Mouse (Mus musculus) lung, embryonic 15.5 days (tissue): Measurements from ENCODE around the gene B3galt6. TPM values are rescaled to one million over a fixed set of nuclear protein-coding genes. Genes with fewer than 3 reads are reported as not detected.

Experiments
- ATAC-seq: fragments of 200-750 bp; cut with Nextera tagmentation; 2 replicates; pipeline ENCODE4 v1.8.0; 2017; ENCODE audit warnings: moderate number of reproducible peaks, borderline replicate concordance; ENCODE audit not compliant: low FRiP score, low TSS enrichment; ENCODE audit errors: extremely low read depth
- H3K27ac ChIP-seq: fragments of 300-500 bp; sonication (generic); 2 replicates; pipeline ENCODE4 v1.5.1; 2015; ENCODE audit warnings: moderate library complexity, mild to moderate bottlenecking, inconsistent platforms
- H3K27me3 ChIP-seq: fragments of 300-500 bp; sonication (generic); 2 replicates; pipeline ENCODE4 v1.6.1; 2015; ENCODE audit warnings: inconsistent platforms
- H3K36me3 ChIP-seq: fragments of 300-500 bp; sonication (generic); 2 replicates; pipeline ENCODE4 v1.6.1; 2015; ENCODE audit warnings: inconsistent platforms
- H3K4me1 ChIP-seq: fragments of 300-500 bp; sonication (generic); 2 replicates; pipeline ENCODE4 v1.6.1; 2015; ENCODE audit warnings: inconsistent platforms
- H3K4me2 ChIP-seq: fragments of 300-500 bp; sonication (generic); 2 replicates; pipeline ENCODE4 v1.6.1; 2015; ENCODE audit warnings: inconsistent platforms, mild to moderate bottlenecking, moderate library complexity
- H3K4me3 ChIP-seq: fragments of 300-500 bp; sonication (generic); 2 replicates; pipeline ENCODE4 v1.5.1; 2015; ENCODE audit warnings: mild to moderate bottlenecking, inconsistent platforms
- H3K9ac ChIP-seq: fragments of 300-500 bp; sonication (generic); 2 replicates; pipeline ENCODE4 v1.6.1; 2015; ENCODE audit warnings: inconsistent platforms
- H3K9me3 ChIP-seq: fragments of 300-500 bp; sonication (generic); 2 replicates; pipeline ENCODE4 v1.6.1; 2016; ENCODE audit warnings: inconsistent platforms
- WGBS: fragments of 180-500 bp; shearing (Covaris S2); methylation state at CpG from one replicate; pipeline ENCODE4 v1.1.7; 2015; 5-methylcytosine and 5-hydroxymethylcytosine counted together
- polyA plus RNA-seq: library from polyadenylated mRNA; unstranded; fragments of >200 nt; fragmentation: Nextera tagmentation; extraction: Ambion mirVana; gene quantifications from 2 replicates; pipeline ENCODE4 v1.2.1, GENCODE M21; 2015

The B3galt6 gene
- polyA plus RNA-seq, 1 experiment from 2014 or later, result 16.4 TPM

DNA sequence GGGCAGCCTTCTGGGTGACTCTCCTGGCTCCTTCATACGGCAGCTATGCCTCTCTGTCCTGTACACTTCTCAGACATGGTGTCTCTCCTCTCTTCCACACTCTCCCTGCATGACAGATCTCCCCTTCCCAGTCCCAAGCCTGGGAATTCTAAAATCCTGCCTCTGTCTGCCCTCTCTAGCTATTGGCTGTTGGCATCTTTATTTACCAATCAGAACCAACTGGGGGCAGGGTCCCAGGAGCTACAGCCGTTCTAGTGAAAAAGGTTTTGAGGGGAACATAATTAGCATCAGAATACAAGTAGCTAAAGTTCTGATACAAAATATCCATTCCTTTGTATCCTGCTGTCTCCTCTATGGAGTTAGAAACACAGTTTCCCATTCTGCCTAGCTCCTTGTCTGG, 8.7 kb downstream of the B3galt6 start:
- ATAC-seq, result no peak
- Histone ChIP-seq H3K4me1 (no peaks in the 10 kb centered on the region), H3K27ac (no peak overlapping the region), H3K9ac (no peak overlapping the region), H3K4me3 (no peak overlapping the region), H3K36me3 (no peaks in the 10 kb centered on the region), H3K27me3 (no peaks in the 10 kb centered on the region), H3K9me3 (no peaks in the 10 kb centered on the region), H3K4me2 (no peak overlapping the region)
- WGBS, result 14% methylated on average over 2 of the region's 2 CpGs

GRCm38 (mm10) chr4:155981436-155982082, 10.9 kb downstream of the B3galt6 start:
- WGBS, result 72% methylated on average over 12 of the region's 12 CpGs
- no peak overlapping the region for H3K27ac ChIP-seq

GRCm38 (mm10) chr4:155973239-155973638, 19.2 kb downstream of the B3galt6 start:
- no peaks in the 10 kb centered on the region for H3K9me3 ChIP-seq
- no peaks in the 10 kb centered on the region for H3K36me3 ChIP-seq
- H3K4me3 ChIP-seq, result no peak overlapping the region
- no peak overlapping the region; the same call in 1 of the 2 replicates for H3K9ac ChIP-seq
- no peak overlapping the region for H3K4me2 ChIP-seq
- no peaks in the 10 kb centered on the region for H3K4me1 ChIP-seq
- H3K27me3 ChIP-seq, result no peaks in the 10 kb centered on the region
- no peak for ATAC-seq
- 74% methylated on average over 2 of the region's 2 CpGs for WGBS
- no peak overlapping the region for H3K27ac ChIP-seq

More at GRCm38 (mm10) chr4:155981436-155982082, 10.9 kb downstream of the B3galt6 start:
- Histone ChIP-seq H3K27me3 (no peaks in the 10 kb centered on the region), H3K4me3 (no peak overlapping the region), H3K4me1 (no peaks in the 10 kb centered on the region), H3K4me2 (no peak overlapping the region), H3K9me3 (no peaks in the 10 kb centered on the region), H3K9ac (no peak overlapping the region), H3K36me3 (no peaks in the 10 kb centered on the region)
- ATAC-seq, result no peak

DNA sequence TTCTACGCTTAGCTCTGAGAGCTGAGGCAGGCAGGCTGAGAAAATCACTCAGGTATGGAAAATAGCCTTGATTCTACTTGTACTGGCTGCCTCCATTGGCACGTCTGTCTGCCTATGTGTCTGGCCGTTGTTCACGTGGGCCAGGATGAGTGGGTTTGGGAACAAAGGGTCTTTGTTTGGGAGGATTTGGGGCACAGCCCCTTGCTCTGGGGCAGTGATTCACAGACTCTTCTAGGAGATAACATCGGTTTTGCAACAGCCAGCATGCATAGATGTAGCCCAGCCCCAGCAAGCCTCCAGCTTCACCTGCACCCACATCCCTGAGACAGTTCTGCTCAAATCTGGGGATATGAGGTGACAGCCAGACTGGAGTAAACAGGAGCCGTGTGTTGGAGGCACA, 19.8 kb downstream of the B3galt6 start:
- WGBS, result 74% methylated on average over 6 of the region's 6 CpGs
- no peak overlapping the region for H3K27ac ChIP-seq

GRCm38 (mm10) chr4:155970286-155970685, 22.2 kb downstream of the B3galt6 start:
- Histone ChIP-seq H3K4me2 (no peak overlapping the region), H3K4me3 (no peak overlapping the region), H3K9me3 (no peaks in the 10 kb centered on the region), H3K4me1 (no peaks in the 10 kb centered on the region), H3K36me3 (peaks cover 9% of the 10 kb centered on the region; the same call in 1 of the 2 replicates), H3K9ac (no peak overlapping the region), H3K27ac (no peak overlapping the region), H3K27me3 (no peaks in the 10 kb centered on the region)
- WGBS, result 84% methylated on average over 5 of the region's 5 CpGs
- no peak for ATAC-seq

More for the DNA sequence above, 19.8 kb downstream of the B3galt6 start:
- no peak for ATAC-seq
- Histone ChIP-seq H3K9ac (no peak overlapping the region), H3K4me3 (no peak overlapping the region), H3K4me1 (no peaks in the 10 kb centered on the region), H3K4me2 (no peak overlapping the region), H3K27me3 (no peaks in the 10 kb centered on the region), H3K36me3 (no peaks in the 10 kb centered on the region), H3K9me3 (no peaks in the 10 kb centered on the region)

DNA sequence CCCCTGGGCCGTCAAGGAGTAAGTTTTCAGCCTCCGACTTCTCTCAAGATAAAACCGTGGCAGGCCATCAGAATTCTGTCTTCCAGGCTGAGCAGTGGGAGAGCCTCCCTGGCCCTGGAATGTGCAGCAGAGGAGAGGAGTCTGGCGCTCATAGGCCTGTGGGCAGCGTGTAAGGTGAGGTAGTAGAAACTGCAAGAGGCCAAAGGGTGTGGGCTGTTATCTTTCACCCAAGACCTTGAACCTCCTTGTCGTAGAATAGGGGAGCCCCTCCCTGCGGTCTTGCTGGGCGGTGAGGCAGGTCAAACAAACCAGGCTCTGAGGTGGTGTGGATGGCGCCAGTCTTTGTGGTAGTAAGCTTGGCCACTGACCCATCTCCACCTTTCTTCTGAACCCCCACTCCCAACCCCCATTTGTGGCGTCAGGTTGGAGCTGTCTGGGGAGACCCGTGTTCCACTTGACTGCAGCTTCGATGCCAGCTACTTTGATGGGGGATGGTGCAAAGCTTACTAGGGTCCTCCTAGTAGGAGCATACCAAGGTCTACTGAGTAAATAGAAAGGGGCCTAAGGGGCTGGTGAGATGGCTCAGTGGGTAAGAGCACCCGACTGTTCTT, 23.3 kb downstream of the B3galt6 start:
- ATAC-seq, result no peak
- Histone ChIP-seq H3K36me3 (peaks cover 17% of the 10 kb centered on the region; the same call in 1 of the 2 replicates), H3K4me1 (no peaks in the 10 kb centered on the region), H3K27me3 (no peaks in the 10 kb centered on the region), H3K9me3 (no peaks in the 10 kb centered on the region), H3K4me3 (no peak overlapping the region), H3K9ac (no peak overlapping the region), H3K4me2 (no peak overlapping the region), H3K27ac (no peak overlapping the region)
- WGBS, result 66% methylated on average over 13 of the region's 13 CpGs

DNA sequence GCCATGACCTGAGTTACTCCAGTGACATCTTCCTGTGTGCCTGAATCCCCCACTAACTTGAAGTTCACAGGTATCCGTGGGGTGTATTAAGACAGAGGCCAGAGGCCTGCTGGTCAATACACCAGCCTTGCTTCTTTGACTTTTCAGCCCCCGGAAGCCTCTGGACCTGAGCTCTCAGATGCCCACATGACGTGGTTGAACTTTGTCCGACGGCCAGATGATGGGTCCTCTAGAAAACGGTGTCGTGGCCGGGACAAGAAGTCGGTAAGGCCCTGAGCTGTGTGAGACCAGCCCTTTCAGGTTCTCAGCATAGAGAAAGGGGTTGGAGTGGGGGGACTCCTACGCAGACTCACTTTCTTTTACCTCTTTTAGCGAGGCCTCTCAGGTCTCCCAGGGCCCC, 28.1 kb downstream of the B3galt6 start:
- ATAC-seq, result no peak
- Histone ChIP-seq H3K9me3 (no peaks in the 10 kb centered on the region), H3K27me3 (no peaks in the 10 kb centered on the region), H3K4me2 (no peak overlapping the region), H3K4me1 (peaks cover 19% of the 10 kb centered on the region), H3K4me3 (no peak overlapping the region), H3K36me3 (peaks cover 17% of the 10 kb centered on the region; the same call in 1 of the 2 replicates), H3K9ac (no peak overlapping the region), H3K27ac (no peak overlapping the region)
- 84% methylated on average over 11 of the region's 11 CpGs for WGBS

DNA sequence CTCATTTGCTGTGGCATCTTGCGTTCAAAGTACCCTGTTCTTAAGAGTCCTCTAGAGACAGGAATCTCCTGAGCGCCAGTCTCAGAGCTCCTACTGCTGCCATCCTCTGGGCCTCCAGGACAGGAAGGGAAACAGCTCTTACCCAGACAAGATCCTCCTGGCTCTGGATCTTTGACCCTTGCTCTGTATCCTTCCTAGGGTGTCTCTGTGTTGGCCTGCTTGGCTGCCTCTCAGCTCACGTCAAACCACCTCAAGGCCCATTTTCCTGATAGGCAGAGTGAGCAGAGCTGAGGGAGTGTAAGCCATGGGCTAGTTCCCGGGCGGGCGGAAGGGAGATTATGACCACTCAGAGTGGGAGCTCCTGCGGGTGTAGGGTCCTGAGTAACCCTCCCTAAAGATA, 29.3 kb downstream of the B3galt6 start:
- Histone ChIP-seq H3K4me1 (peaks cover 21% of the 10 kb centered on the region), H3K9me3 (no peaks in the 10 kb centered on the region), H3K36me3 (peaks cover 24% of the 10 kb centered on the region; the same call in 1 of the 2 replicates), H3K27me3 (no peaks in the 10 kb centered on the region), H3K4me3 (peak overlapping the region; percentile 49), H3K4me2 (peak overlapping the region; percentile 83), H3K27ac (no peak overlapping the region), H3K9ac (peak overlapping the region; percentile 53)
- 60% methylated on average over 7 of the region's 7 CpGs for WGBS
- ATAC-seq, result no peak

- Histone ChIP-seq H3K9me3 (no peaks in the 10 kb centered on the region), H3K27ac (peak within 1 kb of the TSS; percentile 18), H3K4me2 (peak within 1 kb of the TSS; percentile 83), H3K4me3 (peak within 1 kb of the TSS; percentile 49), H3K36me3 (peaks cover 32% of the 10 kb centered on the region), H3K27me3 (no peaks in the 10 kb centered on the region), H3K4me1 (peaks cover 21% of the 10 kb centered on the region), H3K9ac (peak within 1 kb of the TSS; percentile 53)
- ATAC-seq, result peak; percentile 86
- under 1% methylated on average over 39 of the region's 42 CpGs for WGBS
These were observed 30.1 kb downstream of the B3galt6 start, which contains the start of gene C1qtnf12 for GRCm38 (mm10) chr4:155962167-155962971. TSS of gene C1qtnf12 (plus strand) at chr4:155962318.

GRCm38 (mm10) chr4:155959275-155959674, 33.2 kb downstream of the B3galt6 start:
- WGBS, result 7% methylated on average over 5 of the region's 5 CpGs
- Histone ChIP-seq H3K4me1 (peaks cover 21% of the 10 kb centered on the region), H3K9me3 (no peaks in the 10 kb centered on the region), H3K4me2 (no peak overlapping the region), H3K9ac (no peak overlapping the region), H3K27me3 (no peaks in the 10 kb centered on the region), H3K36me3 (peaks cover 44% of the 10 kb centered on the region), H3K4me3 (no peak overlapping the region), H3K27ac (no peak overlapping the region)
- ATAC-seq, result no peak; the same call in 1 of the 2 replicates

GRCm38 (mm10) chr4:155955491-155955890, 37.0 kb downstream of the B3galt6 start:
- WGBS, result 97% methylated on average over 6 of the region's 6 CpGs
- Histone ChIP-seq H3K36me3 (peaks cover 81% of the 10 kb centered on the region), H3K9ac (no peak overlapping the region)

GRCm38 (mm10) chr4:155947094-155947493, 45.4 kb downstream of the B3galt6 start:
- Histone ChIP-seq H3K9me3 (no peaks in the 10 kb centered on the region), H3K4me3 (no peak overlapping the region), H3K27ac (no peak overlapping the region), H3K27me3 (no peaks in the 10 kb centered on the region), H3K9ac (no peak overlapping the region), H3K4me2 (no peak overlapping the region), H3K4me1 (peaks cover 23% of the 10 kb centered on the region), H3K36me3 (peaks cover 45% of the 10 kb centered on the region)
- ATAC-seq, result no peak

More at GRCm38 (mm10) chr4:155955491-155955890, 37.0 kb downstream of the B3galt6 start:
- Histone ChIP-seq H3K27me3 (no peaks in the 10 kb centered on the region), H3K4me1 (0 out of 2 replicates have a peak, but pooled peaks cover 3% of the 10 kb centered on the region), H3K9me3 (no peaks in the 10 kb centered on the region), H3K27ac (no peak overlapping the region), H3K4me2 (no peak overlapping the region), H3K4me3 (no peak overlapping the region)
- ATAC-seq, result no peak
